Mouse (Mus musculus) urinary bladder, postnatal 4 days (tissue): Measurements from ENCODE around the gene Adam23.

ENCODE experiments used
- DNase-seq, 2 experiments: peaks; one replicate each; pipeline ENCODE4 v3.0.0; 2021 to 2022; ENCODE audit warnings: low spot score in 2 of 2

Adam23 gene

GRCm38 (mm10) chr1:63445656-63446046 lies at the start of gene Adam23:
TSS of gene Adam23 (plus strand) at chr1:63445891.
- DNase-seq = peak in 1 of 2 experiments; percentile 45

GRCm38 (mm10) chr1:63401130-63401529 lies 44.6 kb upstream of the Adam23 start:
- DNase-seq = no peak

GRCm38 (mm10) chr1:63403601-63404000 lies 42.1 kb upstream of the Adam23 start:
- no peak for DNase-seq

- no peak for DNase-seq
Observed at GRCm38 (mm10) chr1:63408344-63408743, 37.3 kb upstream of the Adam23 start.

- no peak for DNase-seq
Observed at GRCm38 (mm10) chr1:63418491-63418890, 27.2 kb upstream of the Adam23 start.

GRCm38 (mm10) chr1:63430668-63431067 lies 15.0 kb upstream of the Adam23 start:
- DNase-seq = no peak

- DNase-seq = no peak
Observed at GRCm38 (mm10) chr1:63431166-63431565, 14.5 kb upstream of the Adam23 start.

- DNase-seq = no peak
Observed at GRCm38 (mm10) chr1:63431842-63432241, 13.8 kb upstream of the Adam23 start.

GRCm38 (mm10) chr1:63434052-63434451 lies 11.6 kb upstream of the Adam23 start:
- no peak for DNase-seq

GRCm38 (mm10) chr1:63437529-63437928 lies 8.2 kb upstream of the Adam23 start:
- no peak for DNase-seq

GRCm38 (mm10) chr1:63442186-63442585 lies 3.5 kb upstream of the Adam23 start:
- DNase-seq = no peak

GRCm38 (mm10) chr1:63442616-63443015 lies 3.1 kb upstream of the Adam23 start:
- DNase-seq = no peak

GRCm38 (mm10) chr1:63445149-63445609 lies 512 bp upstream of the Adam23 start:
- no peak for DNase-seq

GRCm38 (mm10) chr1:63446047-63446704 lies 485 bp downstream of the Adam23 start:
- no peak for DNase-seq

GRCm38 (mm10) chr1:63446721-63447120 lies 1.0 kb downstream of the Adam23 start:
- no peak for DNase-seq

GRCm38 (mm10) chr1:63450091-63450490 lies 4.4 kb downstream of the Adam23 start:
- no peak for DNase-seq

- no peak for DNase-seq
Observed at GRCm38 (mm10) chr1:63453332-63453887, 7.7 kb downstream of the Adam23 start.

GRCm38 (mm10) chr1:63457801-63458519 lies 12.3 kb downstream of the Adam23 start:
- no peak for DNase-seq

GRCm38 (mm10) chr1:63459151-63459550 lies 13.5 kb downstream of the Adam23 start:
- DNase-seq = no peak

- no peak for DNase-seq
Observed at GRCm38 (mm10) chr1:63459926-63460325, 14.2 kb downstream of the Adam23 start.

- no peak for DNase-seq
Observed at GRCm38 (mm10) chr1:63464441-63464840, 18.8 kb downstream of the Adam23 start.

- DNase-seq = no peak
Observed at GRCm38 (mm10) chr1:63473272-63473671, 27.6 kb downstream of the Adam23 start.

GRCm38 (mm10) chr1:63473696-63474095 lies 28.0 kb downstream of the Adam23 start:
- DNase-seq = no peak
